Mouse (Mus musculus): ENCODE data around the gene Mff. TPM values are rescaled to one million over a fixed set of nuclear protein-coding genes. Genes with fewer than 3 reads are reported as not detected.

Gene Mff
- polyA plus RNA-seq, 2 experiments = 176 to 223 TPM

GRCm38 (mm10) chr1:82795702-82796443 lies 71.2 kb downstream of the Mff start:
- Histone ChIP-seq H3K9me3 (ENCODE audit: control insufficient read depth, low read length) (no peaks in the 10 kb centered on the region), H3K9ac (ENCODE audit: low read depth, low read length, severe bottlenecking) (no peak overlapping the region), H3K4me1 (ENCODE audit: control insufficient read depth, insufficient read depth, low read length) (no peaks in the 10 kb centered on the region), H3K27ac (replicated peaks; ENCODE audit: low read depth, low read length) (no peak overlapping the region), H3K36me3 (ENCODE audit: control insufficient read depth, insufficient read depth, low read length) (no peaks in the 10 kb centered on the region), H3K27me3 (ENCODE audit: control insufficient read depth, insufficient read depth, low read length) (no peaks in the 10 kb centered on the region), H3K4me3 (replicated peaks; ENCODE audit: low read length) (no peak overlapping the region), H3K4me2 (replicated peaks; ENCODE audit: low read depth, low read length, severe bottlenecking) (no peak overlapping the region)
- no peak for DNase-seq (ENCODE audit: low spot score)
- no peak for ATAC-seq (ENCODE audit: low FRiP score, low read depth)
- WGBS = 61% methylated on average over 18 of the region's 18 CpGs
- no peak for TF ChIP-seq POLR2A (IDR thresholded peaks at IDR 0.05; ENCODE audit: borderline replicate concordance, extremely low read depth, insufficient read depth, insufficient read length)

- DNase-seq (ENCODE audit: low spot score) (no peak), ATAC-seq (ENCODE audit: low FRiP score, low read depth) (no peak)
- Histone ChIP-seq H3K27me3 (ENCODE audit: control insufficient read depth, insufficient read depth, low read length) (no peaks in the 10 kb centered on the region), H3K27ac (replicated peaks; ENCODE audit: low read depth, low read length) (no peak overlapping the region), H3K9me3 (ENCODE audit: control insufficient read depth, low read length) (no peaks in the 10 kb centered on the region), H3K4me3 (replicated peaks; ENCODE audit: low read length) (no peak overlapping the region), H3K4me1 (ENCODE audit: control insufficient read depth, insufficient read depth, low read length) (no peaks in the 10 kb centered on the region), H3K4me2 (replicated peaks; ENCODE audit: low read depth, low read length, severe bottlenecking) (no peak overlapping the region), H3K9ac (ENCODE audit: low read depth, low read length, severe bottlenecking) (no peak overlapping the region), H3K36me3 (ENCODE audit: control insufficient read depth, insufficient read depth, low read length) (no peaks in the 10 kb centered on the region)
- WGBS = 88% methylated on average over 4 of the region's 4 CpGs
- TF ChIP-seq POLR2A (IDR thresholded peaks at IDR 0.05; ENCODE audit: borderline replicate concordance, extremely low read depth, insufficient read depth, insufficient read length) = no peak
Measured at GRCm38 (mm10) chr1:82797088-82797487, 72.4 kb downstream of the Mff start.

GRCm38 (mm10) chr1:82798304-82798703 lies 73.6 kb downstream of the Mff start:
- DNase-seq (ENCODE audit: low spot score) (no peak), ATAC-seq (ENCODE audit: low FRiP score, low read depth) (no peak)
- Histone ChIP-seq H3K9me3 (ENCODE audit: control insufficient read depth, low read length) (no peaks in the 10 kb centered on the region), H3K4me1 (ENCODE audit: control insufficient read depth, insufficient read depth, low read length) (no peaks in the 10 kb centered on the region), H3K27ac (replicated peaks; ENCODE audit: low read depth, low read length) (no peak overlapping the region), H3K27me3 (ENCODE audit: control insufficient read depth, insufficient read depth, low read length) (no peaks in the 10 kb centered on the region), H3K4me2 (replicated peaks; ENCODE audit: low read depth, low read length, severe bottlenecking) (no peak overlapping the region), H3K9ac (ENCODE audit: low read depth, low read length, severe bottlenecking) (no peak overlapping the region), H3K4me3 (replicated peaks; ENCODE audit: low read length) (no peak overlapping the region), H3K36me3 (ENCODE audit: control insufficient read depth, insufficient read depth, low read length) (no peaks in the 10 kb centered on the region)
- TF ChIP-seq POLR2A (IDR thresholded peaks at IDR 0.05; ENCODE audit: borderline replicate concordance, extremely low read depth, insufficient read depth, insufficient read length) = no peak
- 32% methylated on average over 5 of the region's 5 CpGs for WGBS

DNA sequence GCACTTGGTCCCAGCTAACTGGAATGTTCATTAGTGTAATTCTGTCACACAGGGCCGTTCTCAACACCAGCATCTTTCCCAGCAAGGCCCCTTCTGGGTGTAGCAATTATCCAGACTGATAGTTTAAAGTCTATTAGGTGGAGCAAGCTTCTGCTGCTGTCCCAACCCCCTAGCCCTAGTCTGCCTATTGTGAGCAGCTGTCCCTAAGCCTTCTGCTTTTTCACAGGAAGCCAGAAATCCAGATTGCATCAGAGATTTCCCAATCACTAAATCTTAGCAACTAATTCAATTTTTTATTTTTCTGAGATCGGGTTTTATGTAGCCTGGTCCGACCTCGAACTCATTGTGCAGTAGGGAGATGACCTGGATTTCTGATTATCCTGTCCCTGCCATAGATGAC lies 74.2 kb downstream of the Mff start:
- no peaks in the 10 kb centered on the region for H3K4me1 ChIP-seq (ENCODE audit: control insufficient read depth, insufficient read depth, low read length)
- H3K27me3 ChIP-seq (ENCODE audit: control insufficient read depth, insufficient read depth, low read length) = no peaks in the 10 kb centered on the region
- no peak for TF ChIP-seq POLR2A (IDR thresholded peaks at IDR 0.05; ENCODE audit: borderline replicate concordance, extremely low read depth, insufficient read depth, insufficient read length)
- H3K9ac ChIP-seq (ENCODE audit: low read depth, low read length, severe bottlenecking) = no peak overlapping the region
- H3K4me2 ChIP-seq (replicated peaks; ENCODE audit: low read depth, low read length, severe bottlenecking) = no peak overlapping the region
- H3K9me3 ChIP-seq (ENCODE audit: control insufficient read depth, low read length) = no peaks in the 10 kb centered on the region
- 74% methylated on average over 4 of the region's 4 CpGs for WGBS
- ATAC-seq (ENCODE audit: low FRiP score, low read depth) (no peak), DNase-seq (ENCODE audit: low spot score) (no peak)
- H3K27ac ChIP-seq (replicated peaks; ENCODE audit: low read depth, low read length) = no peak overlapping the region
- no peak overlapping the region for H3K4me3 ChIP-seq (replicated peaks; ENCODE audit: low read length)
- H3K36me3 ChIP-seq (ENCODE audit: control insufficient read depth, insufficient read depth, low read length) = no peaks in the 10 kb centered on the region

GRCm38 (mm10) chr1:82801105-82801783 lies 76.6 kb downstream of the Mff start:
- no peak for TF ChIP-seq POLR2A (IDR thresholded peaks at IDR 0.05; ENCODE audit: borderline replicate concordance, extremely low read depth, insufficient read depth, insufficient read length)
- no peak for DNase-seq (ENCODE audit: low spot score)
- Histone ChIP-seq H3K36me3 (ENCODE audit: control insufficient read depth, insufficient read depth, low read length) (no peaks in the 10 kb centered on the region), H3K27ac (replicated peaks; ENCODE audit: low read depth, low read length) (no peak overlapping the region), H3K9me3 (ENCODE audit: control insufficient read depth, low read length) (no peaks in the 10 kb centered on the region), H3K4me3 (replicated peaks; ENCODE audit: low read length) (no peak overlapping the region), H3K4me2 (replicated peaks; ENCODE audit: low read depth, low read length, severe bottlenecking) (no peak overlapping the region), H3K27me3 (ENCODE audit: control insufficient read depth, insufficient read depth, low read length) (no peaks in the 10 kb centered on the region), H3K9ac (ENCODE audit: low read depth, low read length, severe bottlenecking) (no peak overlapping the region), H3K4me1 (ENCODE audit: control insufficient read depth, insufficient read depth, low read length) (no peaks in the 10 kb centered on the region)
- no peak for ATAC-seq (ENCODE audit: low FRiP score, low read depth)
- WGBS = 75% methylated on average over 12 of the region's 12 CpGs

Other genes with a start within 250 kb of the Mff start
- gene Col4a4, start 138.0 kb upstream of the Mff start, polyA plus RNA-seq (2012; rRNA removed) = 0.14 and 0.15 TPM in 2 replicates
- 0.07 and 0.18 TPM in 2 replicates for gene Col4a4, start 138.0 kb upstream of the Mff start, polyA plus RNA-seq (2014; fragmentation: Nextera tagmentation; extraction: Ambion mirVana)
- gene Col4a3, start 138.0 kb upstream of the Mff start, polyA plus RNA-seq (2012; rRNA removed) = 0.04 and 0.06 TPM in 2 replicates
- gene Col4a3, start 138.0 kb upstream of the Mff start, polyA plus RNA-seq (2014; fragmentation: Nextera tagmentation; extraction: Ambion mirVana) = 0.03 TPM in 1 of 2 replicates, not detected in the other
- not detected in 2 replicates for gene Tm4sf20, start 43.6 kb downstream of the Mff start, polyA plus RNA-seq (2012; rRNA removed)
- gene Tm4sf20, start 43.6 kb downstream of the Mff start, polyA plus RNA-seq (2014; fragmentation: Nextera tagmentation; extraction: Ambion mirVana) = not detected in 2 replicates
- not detected in 2 replicates for gene Gm47791, start 46.4 kb downstream of the Mff start, polyA plus RNA-seq (2012; rRNA removed)
- gene Gm47791, start 46.4 kb downstream of the Mff start, polyA plus RNA-seq (2014; fragmentation: Nextera tagmentation; extraction: Ambion mirVana) = not detected in 2 replicates
- 39.6 and 47.4 TPM in 2 replicates for gene Agfg1, start 114.6 kb downstream of the Mff start, polyA plus RNA-seq (2012; rRNA removed)
- 36.9 and 41.8 TPM in 2 replicates for gene Agfg1, start 114.6 kb downstream of the Mff start, polyA plus RNA-seq (2014; fragmentation: Nextera tagmentation; extraction: Ambion mirVana)
- 0.55 and 1.9 TPM in 2 replicates for gene A030005L19Rik, start 188.4 kb downstream of the Mff start, polyA plus RNA-seq (2012; rRNA removed)
- gene A030005L19Rik, start 188.4 kb downstream of the Mff start, polyA plus RNA-seq (2014; fragmentation: Nextera tagmentation; extraction: Ambion mirVana) = 0.23 TPM in 1 of 2 replicates, not detected in the other
- not detected in 2 replicates for gene A030014E15Rik, start 200.0 kb downstream of the Mff start, polyA plus RNA-seq (2012; rRNA removed)
- not detected in 2 replicates for gene A030014E15Rik, start 200.0 kb downstream of the Mff start, polyA plus RNA-seq (2014; fragmentation: Nextera tagmentation; extraction: Ambion mirVana)
- gene Gm6217, start 206.5 kb downstream of the Mff start, polyA plus RNA-seq (2012; rRNA removed) = 0.08 TPM in 1 of 2 replicates, not detected in the other
- not detected in 2 replicates for gene Gm6217, start 206.5 kb downstream of the Mff start, polyA plus RNA-seq (2014; fragmentation: Nextera tagmentation; extraction: Ambion mirVana)
- 0.08 TPM in 1 of 2 replicates, not detected in the other for gene A030003K21Rik, start 218.5 kb downstream of the Mff start, polyA plus RNA-seq (2012; rRNA removed)
- gene A030003K21Rik, start 218.5 kb downstream of the Mff start, polyA plus RNA-seq (2014; fragmentation: Nextera tagmentation; extraction: Ambion mirVana) = 0.33 TPM in 1 of 2 replicates, not detected in the other
- 0.14 TPM in 1 of 2 replicates, not detected in the other for gene Gm7544, start 231.1 kb downstream of the Mff start, polyA plus RNA-seq (2012; rRNA removed)
- gene Gm7544, start 231.1 kb downstream of the Mff start, polyA plus RNA-seq (2014; fragmentation: Nextera tagmentation; extraction: Ambion mirVana) = not detected in 2 replicates
- not detected in 2 replicates for gene Gm47955, start 235.4 kb downstream of the Mff start, polyA plus RNA-seq (2012; rRNA removed)
- not detected in 2 replicates for gene Gm47955, start 235.4 kb downstream of the Mff start, polyA plus RNA-seq (2014; fragmentation: Nextera tagmentation; extraction: Ambion mirVana)

Data from limb, embryonic 14.5 days (tissue).